Mouse (Mus musculus): Measurements from ENCODE around the gene Pla2g15.

Pla2g15 gene

GRCm38 (mm10) chr8:106134751-106135571 lies 15.2 kb upstream of the Pla2g15 start:
- peak; percentile 17 for DNase-seq (ENCODE audit: low spot score)

- no peak for DNase-seq (ENCODE audit: low spot score)
Measured at GRCm38 (mm10) chr8:106135672-106136071, 14.5 kb upstream of the Pla2g15 start.

GRCm38 (mm10) chr8:106136156-106137130 lies 13.8 kb upstream of the Pla2g15 start, which contains the start of gene Esrp2:
TSS of gene Esrp2 (minus strand) at chr8:106136974.
- peak; percentile 26 for DNase-seq (ENCODE audit: low spot score)

GRCm38 (mm10) chr8:106137218-106137905 lies 12.8 kb upstream of the Pla2g15 start:
- peak; percentile 29 for DNase-seq (ENCODE audit: low spot score)

- peak; percentile 82 for DNase-seq (ENCODE audit: low spot score)
Measured at GRCm38 (mm10) chr8:106137906-106138477, 12.2 kb upstream of the Pla2g15 start.

GRCm38 (mm10) chr8:106138616-106139015 lies 11.6 kb upstream of the Pla2g15 start:
- DNase-seq (ENCODE audit: low spot score) = peak; percentile 9

- DNase-seq (ENCODE audit: low spot score) = no peak
Measured at GRCm38 (mm10) chr8:106140191-106140590, 10.0 kb upstream of the Pla2g15 start.

- peak; percentile 95 for DNase-seq (ENCODE audit: low spot score)
Measured at GRCm38 (mm10) chr8:106140769-106141168, 9.4 kb upstream of the Pla2g15 start.

GRCm38 (mm10) chr8:106145331-106145730 lies 4.9 kb upstream of the Pla2g15 start:
- DNase-seq (ENCODE audit: low spot score) = no peak

- DNase-seq (ENCODE audit: low spot score) = no peak
Measured at GRCm38 (mm10) chr8:106146014-106146413, 4.2 kb upstream of the Pla2g15 start.

- no peak for DNase-seq (ENCODE audit: low spot score)
Measured at GRCm38 (mm10) chr8:106147868-106148565, 2.2 kb upstream of the Pla2g15 start.

- no peak for DNase-seq (ENCODE audit: low spot score)
Measured at GRCm38 (mm10) chr8:106149025-106149424, 1.2 kb upstream of the Pla2g15 start.

GRCm38 (mm10) chr8:106150653-106151000 lies 428 bp downstream of the Pla2g15 start:
- DNase-seq (ENCODE audit: low spot score) = no peak

GRCm38 (mm10) chr8:106151041-106151440 lies 842 bp downstream of the Pla2g15 start:
- no peak for DNase-seq (ENCODE audit: low spot score)

- no peak for DNase-seq (ENCODE audit: low spot score)
Measured at GRCm38 (mm10) chr8:106152876-106153275, 2.7 kb downstream of the Pla2g15 start.

GRCm38 (mm10) chr8:106157419-106157818 lies 7.2 kb downstream of the Pla2g15 start:
- no peak for DNase-seq (ENCODE audit: low spot score)

GRCm38 (mm10) chr8:106158381-106158780 lies 8.2 kb downstream of the Pla2g15 start:
- no peak for DNase-seq (ENCODE audit: low spot score)

GRCm38 (mm10) chr8:106159876-106160275 lies 9.7 kb downstream of the Pla2g15 start:
- DNase-seq (ENCODE audit: low spot score) = no peak

GRCm38 (mm10) chr8:106163251-106163650 lies 13.1 kb downstream of the Pla2g15 start:
- no peak for DNase-seq (ENCODE audit: low spot score)

GRCm38 (mm10) chr8:106165460-106165859 lies 15.3 kb downstream of the Pla2g15 start:
- DNase-seq (ENCODE audit: low spot score) = peak; percentile 83

Data from embryo, embryonic 10.5 days (tissue).